Mouse (Mus musculus) left cerebral cortex, adult 2 months (tissue): ENCODE measurements around the gene Olfr1375. TPM values are rescaled to one million over a fixed set of nuclear protein-coding genes. Genes with fewer than 3 reads are reported as not detected.

Experiments
- DNase-seq, 2 experiments: peaks; one replicate each; pipeline ENCODE4 v3.0.0; 2021 to 2022; ENCODE audit warnings: low spot score in 2 of 2, mixed read lengths in 1 of 2; ENCODE audit errors: extremely low spot score in 1 of 2
- H3K27ac ChIP-seq: fragments of 200-600 bp; 2 replicates; pipeline ENCODE4 v1.8.1; 2022
- H3K4me3 ChIP-seq: fragments of 200-600 bp; 2 replicates; pipeline ENCODE4 v1.8.1; 2022
- CTCF ChIP-seq: fragments of 200-600 bp; IDR thresholded peaks from 2 replicates; pipeline ENCODE4 v1.8.1; 2022; ENCODE audit warnings: antibody characterized with exemption, mild to moderate bottlenecking, moderate library complexity
- intact Hi-C: fragments of 180-260 bp; cut with DNase I; formaldehyde crosslinking; loops from one replicate; pipeline ENCODE4 v1.15.1; 2025
- total RNA-seq, 2 experiments: library from RNA; stranded (reverse); gene quantifications; 2 replicates each; pipeline ENCODE4 v1.2.3; 2021

Olfr1375 gene
- total RNA-seq, 2 experiments from 2014 or later, result not detected

- no peak overlapping the region for H3K4me3 ChIP-seq
- intact Hi-C loops, result loop anchor here (10.0 kb wide), 2 partner anchors 208 to 482 kb away; partner anchors contain the start of gene Zfp879
- no peak for DNase-seq
- TF ChIP-seq CTCF, result peak; percentile 41
- no peak overlapping the region for H3K27ac ChIP-seq
Measured at GRCm38 (mm10) chr11:51053230-51053629, 5.3 kb downstream of the Olfr1375 start.

GRCm38 (mm10) chr11:51059151-51059571, 11.3 kb downstream of the Olfr1375 start, which contains the start of gene Zfp354a:
Gene Zfp354a (plus strand): TSS chr11:51059257.
- peak; percentile 72 to 79 for DNase-seq
- Histone ChIP-seq H3K27ac (peak within 1 kb of the TSS; percentile 90), H3K4me3 (peak within 1 kb of the TSS; percentile 87)
- intact Hi-C loops, result loop anchor here (10.0 kb wide), 2 partner anchors 214 to 476 kb away; partner anchors contain the start of gene Zfp879
- no peak; the same call in 1 of the 2 replicates for TF ChIP-seq CTCF

GRCm38 (mm10) chr11:51059640-51060039, 11.7 kb downstream of the Olfr1375 start:
- TF ChIP-seq CTCF, result no peak
- Histone ChIP-seq H3K4me3 (peak overlapping the region; percentile 87), H3K27ac (peak overlapping the region; percentile 90)
- intact Hi-C loops, result loop anchor here (2.0 to 10.0 kb wide), 3 partner anchors 205 to 475 kb away; partner anchors contain the start of gene Zfp879
- DNase-seq, result no peak

- Histone ChIP-seq H3K27ac (no peak overlapping the region), H3K4me3 (no peak overlapping the region)
- no peak for DNase-seq
- TF ChIP-seq CTCF, result no peak
- intact Hi-C loops, result loop anchor here (2.0 kb wide), 1 partner anchor 204 kb away; no protein-coding TSS in a partner anchor
Measured at GRCm38 (mm10) chr11:51060981-51061380, 13.1 kb downstream of the Olfr1375 start.

- Histone ChIP-seq H3K4me3 (no peak overlapping the region), H3K27ac (no peak overlapping the region)
- TF ChIP-seq CTCF, result no peak
- intact Hi-C loops, result loop anchor here (2.0 kb wide), 1 partner anchor 132 kb away; the partner anchor contains the start of gene Zfp354b
- no peak for DNase-seq
Measured at GRCm38 (mm10) chr11:51063276-51063675, 15.4 kb downstream of the Olfr1375 start.

- intact Hi-C loops, result loop anchor here (2.0 kb wide), 1 partner anchor 133 kb away; the partner anchor contains the start of gene Zfp354b
- Histone ChIP-seq H3K4me3 (no peak overlapping the region), H3K27ac (no peak overlapping the region)
- no peak for TF ChIP-seq CTCF
- DNase-seq, result no peak
Measured at GRCm38 (mm10) chr11:51063841-51064240, 15.9 kb downstream of the Olfr1375 start.

GRCm38 (mm10) chr11:51084527-51084926, 36.6 kb downstream of the Olfr1375 start:
- H3K27ac ChIP-seq, result no peak overlapping the region
- no peak for TF ChIP-seq CTCF
- H3K4me3 ChIP-seq, result no peak overlapping the region
- DNase-seq, result no peak
- intact Hi-C loops, result no loop called here

- no peak overlapping the region for H3K27ac ChIP-seq
- peak; percentile 28 to 31 for DNase-seq
- H3K4me3 ChIP-seq, result no peak overlapping the region
- TF ChIP-seq CTCF, result no peak
- intact Hi-C loops, result no loop called here
Measured at GRCm38 (mm10) chr11:51085269-51085668, 37.4 kb downstream of the Olfr1375 start.

Other genes with a start within 250 kb of the Olfr1375 start
- gene Zfp354c, start 220.4 kb upstream of the Olfr1375 start, total RNA-seq, result 10 to 100 TPM; 43.3 to 44.2 TPM
- gene Zfp879, start 206.6 kb upstream of the Olfr1375 start, total RNA-seq, result 1 to 10 TPM; 3.0 to 4.3 TPM
- gene Grm6, start 197.4 kb upstream of the Olfr1375 start, total RNA-seq, result not detected
- 1 to 10 TPM; 6.5 TPM for gene Zfp454, start 160.5 kb upstream of the Olfr1375 start, total RNA-seq
- 10 to 100 TPM; 23.8 to 24.8 TPM for gene Zfp2, start 131.9 kb upstream of the Olfr1375 start, total RNA-seq
- gene Zfp354b, start 116.5 kb upstream of the Olfr1375 start, total RNA-seq, result 1 to 10 TPM; 5.3 to 6.7 TPM
- not detected for gene 4933414I15Rik, start 104.3 kb upstream of the Olfr1375 start, total RNA-seq
- gene Prop1, start 94.3 kb upstream of the Olfr1375 start, total RNA-seq, result not detected
- gene Olfr1378, start 81.6 kb upstream of the Olfr1375 start, total RNA-seq, result not detected
- gene Olfr1377, start 66.1 kb upstream of the Olfr1375 start, total RNA-seq, result not detected
- gene Olfr51, start 44.5 kb upstream of the Olfr1375 start, total RNA-seq, result not detected
- gene Olfr54, start 33.9 kb upstream of the Olfr1375 start, total RNA-seq, result not detected
- 1 to 10 TPM; 6.5 to 8.5 TPM for gene Zfp354a, start 11.1 kb downstream of the Olfr1375 start, total RNA-seq
- gene Gm12569, start 172.4 kb downstream of the Olfr1375 start, total RNA-seq, result not detected
- gene Clk4, start 213.6 kb downstream of the Olfr1375 start, total RNA-seq, result 100 to 1,000 TPM; 106 to 134 TPM
- not detected for gene BC049762, start 214.9 kb downstream of the Olfr1375 start, total RNA-seq
- 10 to 100 TPM; 11.1 to 11.3 TPM for gene Col23a1, start 241.8 kb downstream of the Olfr1375 start, total RNA-seq